Mouse (Mus musculus) forebrain, embryonic 12.5 days (tissue): ENCODE measurements around the gene Brap. TPM values are rescaled to one million over a fixed set of nuclear protein-coding genes. Genes with fewer than 3 reads are reported as not detected.
"Not testable (repeated sequence)": the region's sequence is repeated elsewhere in the genome, so short reads cannot be mapped to it uniquely, and the experiment has no call there.

Experiments used
- ATAC-seq: fragments of 200-750 bp; cut with Nextera tagmentation; 2 replicates; pipeline ENCODE4 v1.8.0; 2017; ENCODE audit warnings: moderate TSS enrichment; ENCODE audit not compliant: low FRiP score
- H3K27ac ChIP-seq: fragments of 300-500 bp; sonication (generic); 2 replicates; pipeline ENCODE4 v1.5.1; 2016; ENCODE audit warnings: mild to moderate bottlenecking
- H3K27me3 ChIP-seq: fragments of 300-500 bp; sonication (generic); 2 replicates; pipeline ENCODE4 v1.6.1; 2016; ENCODE audit warnings: mild to moderate bottlenecking
- H3K36me3 ChIP-seq: fragments of 300-500 bp; sonication (generic); replicated peaks from 2 replicates; pipeline ENCODE4 v1.6.1; 2016; ENCODE audit warnings: mild to moderate bottlenecking
- H3K4me1 ChIP-seq: fragments of 300-500 bp; sonication (generic); 2 replicates; pipeline ENCODE4 v1.6.1; 2016
- H3K4me2 ChIP-seq: fragments of 300-500 bp; sonication (generic); 2 replicates; pipeline ENCODE4 v1.6.1; 2016; ENCODE audit warnings: mild to moderate bottlenecking, moderate library complexity
- H3K4me3 ChIP-seq: fragments of 300-500 bp; sonication (generic); replicated peaks from 2 replicates; pipeline ENCODE4 v1.5.1; 2016; ENCODE audit warnings: mild to moderate bottlenecking
- H3K9ac ChIP-seq: fragments of 300-500 bp; sonication (generic); 2 replicates; pipeline ENCODE4 v1.6.1; 2016; ENCODE audit warnings: mild to moderate bottlenecking
- H3K9me3 ChIP-seq: fragments of 300-500 bp; sonication (generic); 2 replicates; pipeline ENCODE4 v1.6.1; 2016
- WGBS: fragments of 180-500 bp; shearing (Covaris S2); methylation state at CpG from one replicate; pipeline ENCODE4 v1.1.7; 2016; 5-methylcytosine and 5-hydroxymethylcytosine counted together
- polyA plus RNA-seq: library from polyadenylated mRNA; unstranded; fragments of >200 nt; fragmentation: Nextera tagmentation; extraction: Ambion mirVana; gene quantifications from 2 replicates; pipeline ENCODE4 v1.2.1, GENCODE M21; 2016

Gene Brap
- polyA plus RNA-seq, 1 experiment from 2014 or later, result 45.2 TPM

DNA sequence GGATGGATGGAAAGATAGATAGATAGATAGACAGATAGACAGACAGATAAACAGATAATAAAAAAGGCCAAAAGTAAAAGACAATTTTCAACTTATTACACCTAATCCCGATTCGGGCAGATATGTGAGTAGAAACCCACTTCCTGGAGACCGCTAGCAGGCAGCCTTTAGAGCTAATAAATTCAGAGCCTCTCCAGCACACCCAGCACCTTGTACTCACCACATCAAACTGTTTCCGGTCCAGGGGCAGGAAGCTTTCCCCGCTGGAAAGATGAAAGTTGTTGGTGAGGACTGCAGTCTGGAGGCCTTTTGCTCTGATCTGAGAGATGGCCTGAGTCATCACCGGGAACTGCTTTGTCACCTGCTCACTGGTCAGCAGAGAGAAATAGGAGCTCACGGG is 11.2 kb upstream of the Brap start:
- no peak overlapping the region for H3K27ac ChIP-seq
- no peak for ATAC-seq
- WGBS, result 86% methylated on average over 7 of the region's 7 CpGs
- H3K4me2 ChIP-seq, result no peak overlapping the region
- no peaks in the 10 kb centered on the region for H3K9me3 ChIP-seq
- H3K27me3 ChIP-seq, result no peaks in the 10 kb centered on the region
- no peak overlapping the region for H3K9ac ChIP-seq
- no peak overlapping the region for H3K4me3 ChIP-seq
- H3K4me1 ChIP-seq, result no peaks in the 10 kb centered on the region
- H3K36me3 ChIP-seq, result no peaks in the 10 kb centered on the region

DNA sequence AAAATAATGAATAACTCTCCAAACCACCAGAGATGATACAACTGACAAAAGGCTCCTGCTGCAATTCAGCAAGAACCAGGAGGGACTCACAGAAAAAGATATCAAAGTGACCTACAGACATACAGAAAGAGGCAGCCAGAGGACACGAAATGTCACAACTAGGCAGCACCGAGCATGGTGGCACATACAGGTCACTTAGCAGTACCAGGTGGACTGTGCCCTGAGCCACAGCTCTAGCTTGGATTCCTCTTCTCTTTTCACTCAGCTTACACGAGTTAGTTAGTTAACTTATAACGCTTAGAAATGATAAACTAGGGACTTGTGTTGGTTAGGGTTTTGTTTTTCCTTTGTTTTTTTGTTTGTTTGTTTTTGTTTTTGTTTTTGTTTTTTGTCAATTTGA is 5.8 kb upstream of the Brap start:
- H3K9me3 ChIP-seq, result no peaks in the 10 kb centered on the region
- peaks cover 1% of the 10 kb centered on the region; the same call in 1 of the 2 replicates for H3K4me1 ChIP-seq
- H3K27me3 ChIP-seq, result no peaks in the 10 kb centered on the region
- 85% methylated on average over 4 of the region's 4 CpGs for WGBS
- no peaks in the 10 kb centered on the region for H3K36me3 ChIP-seq
- H3K4me3 ChIP-seq, result no peak overlapping the region
- H3K9ac ChIP-seq, result no peak overlapping the region
- H3K4me2 ChIP-seq, result no peak overlapping the region
- H3K27ac ChIP-seq, result no peak overlapping the region
- no peak for ATAC-seq

DNA sequence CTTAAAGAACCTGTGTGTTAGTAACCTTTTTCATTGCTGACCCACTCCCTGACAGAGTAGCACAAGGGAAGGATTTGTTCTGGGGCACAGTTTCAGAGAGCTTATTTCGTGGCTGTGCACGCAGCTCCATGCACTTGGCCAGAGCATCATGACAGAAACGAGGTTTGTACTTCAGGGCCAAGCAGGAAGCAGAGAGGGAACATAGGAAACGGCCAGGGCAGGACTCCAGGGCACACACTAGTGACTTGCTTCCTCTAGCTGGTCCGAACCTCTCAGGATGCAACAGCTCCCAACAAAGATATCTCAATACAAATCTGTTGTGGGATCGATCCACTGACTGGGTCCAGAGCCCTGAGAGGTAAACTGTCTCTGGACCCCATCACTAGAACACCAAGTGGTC is 3.5 kb upstream of the Brap start:
- H3K4me1 ChIP-seq, result peaks cover 17% of the 10 kb centered on the region
- H3K27me3 ChIP-seq, H3K36me3 ChIP-seq, H3K4me3 ChIP-seq, H3K27ac ChIP-seq, ATAC-seq, H3K4me2 ChIP-seq, H3K9me3 ChIP-seq, H3K9ac ChIP-seq: not testable (repeated sequence)
- WGBS, result 80% methylated on average over 6 of the region's 6 CpGs

GRCm38 (mm10) chr5:121657656-121658055 is 2.7 kb upstream of the Brap start:
- H3K9me3 ChIP-seq, H3K4me2 ChIP-seq, H3K27me3 ChIP-seq, H3K4me3 ChIP-seq, H3K9ac ChIP-seq, H3K27ac ChIP-seq, H3K36me3 ChIP-seq, ATAC-seq: not testable (repeated sequence)
- peaks cover 21% of the 10 kb centered on the region for H3K4me1 ChIP-seq
- 89% methylated on average over 6 of the region's 6 CpGs for WGBS

- Histone ChIP-seq H3K27me3 (no peaks in the 10 kb centered on the region), H3K4me2 (peak overlapping the region; percentile 92), H3K36me3 (peaks cover 33% of the 10 kb centered on the region), H3K27ac (peak overlapping the region; percentile 70), H3K4me3 (peak overlapping the region; percentile 98), H3K9ac (peak overlapping the region; percentile 92), H3K9me3 (no peaks in the 10 kb centered on the region), H3K4me1 (peaks cover 21% of the 10 kb centered on the region)
- under 1% methylated on average over 25 of the region's 26 CpGs for WGBS
- peak; percentile 42 for ATAC-seq
Observed at GRCm38 (mm10) chr5:121660897-121661254, 513 bp downstream of the Brap start.

DNA sequence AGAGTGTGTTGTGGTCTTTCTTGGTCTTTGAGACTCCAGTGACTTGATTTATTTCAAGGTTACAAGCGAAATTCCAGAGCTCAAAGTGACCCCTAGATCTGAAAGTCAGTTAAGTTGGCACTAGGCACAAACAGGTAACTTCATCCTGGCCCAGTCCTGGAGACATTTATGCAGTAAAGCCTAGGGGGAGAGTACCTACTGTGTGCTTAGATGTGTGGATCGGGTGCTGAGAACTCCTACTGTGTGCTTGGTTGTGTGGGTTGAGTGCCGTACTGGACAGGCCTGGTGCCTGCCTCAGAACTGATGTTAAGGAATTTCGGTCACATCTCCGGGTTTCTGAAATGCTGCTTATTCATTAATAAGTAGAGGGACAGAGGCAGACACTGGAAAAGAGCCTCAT is 1.1 kb downstream of the Brap start:
- Histone ChIP-seq H3K36me3 (peaks cover 38% of the 10 kb centered on the region), H3K27ac (no peak overlapping the region), H3K4me2 (peak overlapping the region; percentile 92), H3K9me3 (no peaks in the 10 kb centered on the region), H3K4me1 (peaks cover 21% of the 10 kb centered on the region), H3K4me3 (peak overlapping the region; percentile 98), H3K9ac (peak overlapping the region; percentile 92), H3K27me3 (no peaks in the 10 kb centered on the region)
- ATAC-seq, result no peak
- WGBS, result 89% methylated on average over 5 of the region's 5 CpGs

GRCm38 (mm10) chr5:121663456-121663855 is 3.1 kb downstream of the Brap start:
- no peak for ATAC-seq
- Histone ChIP-seq H3K9ac (no peak overlapping the region), H3K4me2 (no peak overlapping the region), H3K9me3 (no peaks in the 10 kb centered on the region), H3K4me1 (peaks cover 21% of the 10 kb centered on the region), H3K27ac (no peak overlapping the region), H3K4me3 (no peak overlapping the region), H3K36me3 (peaks cover 46% of the 10 kb centered on the region), H3K27me3 (no peaks in the 10 kb centered on the region)
- 85% methylated on average over 8 of the region's 8 CpGs for WGBS

GRCm38 (mm10) chr5:121664078-121664477 is 3.7 kb downstream of the Brap start:
- no peak for ATAC-seq
- H3K4me1 ChIP-seq, result peaks cover 21% of the 10 kb centered on the region
- no peak overlapping the region for H3K4me3 ChIP-seq
- H3K9ac ChIP-seq, result no peak overlapping the region
- WGBS, result 88% methylated on average over 6 of the region's 6 CpGs
- no peaks in the 10 kb centered on the region for H3K9me3 ChIP-seq
- peaks cover 48% of the 10 kb centered on the region for H3K36me3 ChIP-seq
- H3K27ac ChIP-seq, result no peak overlapping the region
- H3K4me2 ChIP-seq, result no peak overlapping the region
- no peaks in the 10 kb centered on the region for H3K27me3 ChIP-seq

GRCm38 (mm10) chr5:121664971-121665370 is 4.6 kb downstream of the Brap start:
- Histone ChIP-seq H3K9ac (no peak overlapping the region), H3K4me2 (no peak overlapping the region), H3K4me1 (peaks cover 15% of the 10 kb centered on the region), H3K4me3 (no peak overlapping the region), H3K9me3 (no peaks in the 10 kb centered on the region), H3K36me3 (peaks cover 55% of the 10 kb centered on the region), H3K27me3 (no peaks in the 10 kb centered on the region), H3K27ac (no peak overlapping the region)
- 95% methylated on average over 9 of the region's 9 CpGs for WGBS
- ATAC-seq, result no peak

- Histone ChIP-seq H3K27ac (no peak overlapping the region), H3K4me3 (no peak overlapping the region), H3K36me3 (peaks cover 70% of the 10 kb centered on the region), H3K27me3 (no peaks in the 10 kb centered on the region), H3K4me1 (0 out of 2 replicates have a peak, but pooled peaks cover 3% of the 10 kb centered on the region), H3K9ac (no peak overlapping the region), H3K4me2 (no peak overlapping the region), H3K9me3 (no peaks in the 10 kb centered on the region)
- ATAC-seq, result no peak
- 98% methylated on average over 4 of the region's 4 CpGs for WGBS
Observed at GRCm38 (mm10) chr5:121667067-121667466, 6.7 kb downstream of the Brap start.

GRCm38 (mm10) chr5:121668411-121668810 is 8.0 kb downstream of the Brap start:
- ATAC-seq, result no peak
- no peak overlapping the region for H3K4me3 ChIP-seq
- H3K4me2 ChIP-seq, result no peak overlapping the region
- no peaks in the 10 kb centered on the region for H3K4me1 ChIP-seq
- H3K27me3 ChIP-seq, result no peaks in the 10 kb centered on the region
- peaks cover 70% of the 10 kb centered on the region for H3K36me3 ChIP-seq
- no peak overlapping the region for H3K27ac ChIP-seq
- 83% methylated on average over 6 of the region's 6 CpGs for WGBS
- no peak overlapping the region for H3K9ac ChIP-seq
- no peaks in the 10 kb centered on the region for H3K9me3 ChIP-seq

DNA sequence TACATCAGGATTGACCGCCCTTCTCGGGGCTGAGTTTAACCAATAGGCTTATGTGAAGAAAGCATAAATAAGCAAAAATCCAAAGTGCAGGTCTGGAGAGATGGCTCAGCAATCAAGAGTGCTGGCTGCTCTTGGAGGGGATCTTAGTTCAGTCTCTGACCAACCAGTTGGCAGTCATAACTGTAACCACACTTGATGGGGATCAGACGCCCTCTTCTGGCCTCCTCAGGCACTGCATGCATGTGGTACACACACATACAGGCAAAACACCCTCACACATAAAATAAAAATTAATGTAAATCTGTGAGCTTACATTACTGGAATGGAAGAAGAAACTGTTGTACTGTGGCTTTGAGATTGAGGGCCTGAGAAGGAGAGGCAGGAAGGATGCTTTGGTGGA is 10.0 kb downstream of the Brap start:
- no peak overlapping the region for H3K9ac ChIP-seq
- no peak for ATAC-seq
- peaks cover 68% of the 10 kb centered on the region for H3K36me3 ChIP-seq
- no peak overlapping the region for H3K4me2 ChIP-seq
- 85% methylated on average over 3 of the region's 3 CpGs for WGBS
- H3K27ac ChIP-seq, result no peak overlapping the region
- no peaks in the 10 kb centered on the region for H3K4me1 ChIP-seq
- no peaks in the 10 kb centered on the region for H3K9me3 ChIP-seq
- H3K4me3 ChIP-seq, result no peak overlapping the region
- H3K27me3 ChIP-seq, result no peaks in the 10 kb centered on the region

DNA sequence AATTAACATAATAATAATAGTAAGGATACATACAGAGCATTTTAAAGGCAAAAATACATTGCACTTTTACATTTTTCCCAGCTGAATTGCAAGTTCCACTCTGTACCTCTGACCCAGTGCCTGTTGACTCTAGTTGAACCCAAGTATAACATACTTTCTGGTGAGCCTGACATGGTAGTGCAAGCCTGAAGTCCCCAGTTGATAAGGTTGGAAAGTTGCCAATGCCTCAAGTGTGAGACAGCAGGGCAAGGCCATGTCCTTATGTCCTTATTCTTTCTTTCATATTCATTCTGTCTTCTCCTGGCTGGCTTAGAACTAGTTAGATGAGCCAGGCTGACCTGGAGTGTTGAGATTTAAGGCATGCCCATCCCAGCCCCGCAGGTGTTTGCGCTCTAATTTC is 21.9 kb downstream of the Brap start:
- peaks cover 89% of the 10 kb centered on the region for H3K36me3 ChIP-seq
- 94% methylated on average over 2 of the region's 2 CpGs for WGBS
- ATAC-seq, result no peak

DNA sequence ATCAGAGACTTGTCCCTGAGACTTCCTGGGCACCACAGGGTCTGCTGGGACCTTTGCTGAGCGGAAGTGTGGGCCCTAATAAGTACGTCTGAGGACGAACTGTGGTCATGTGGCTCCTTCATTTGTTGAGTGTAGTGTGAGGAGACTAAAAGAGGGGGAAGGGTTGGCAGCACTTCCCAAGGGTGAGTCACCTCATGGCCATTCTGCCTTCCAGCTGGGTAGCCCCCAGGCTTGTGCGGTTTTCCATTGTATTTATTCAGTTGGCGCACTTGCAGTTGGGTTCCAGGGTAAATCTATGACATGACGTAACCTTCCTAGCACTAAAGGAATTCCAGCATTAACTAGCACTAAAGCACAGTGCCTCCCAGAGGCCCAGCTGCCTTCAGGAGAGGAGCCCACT is 25.1 kb downstream of the Brap start:
- WGBS, result 88% methylated on average over 6 of the region's 6 CpGs
- no peak for ATAC-seq
- peaks cover 65% of the 10 kb centered on the region for H3K36me3 ChIP-seq

More for the DNA sequence above, 21.9 kb downstream of the Brap start:
- no peak overlapping the region for H3K9ac ChIP-seq
- no peak overlapping the region for H3K4me3 ChIP-seq
- H3K27me3 ChIP-seq, result no peaks in the 10 kb centered on the region
- no peak overlapping the region for H3K4me2 ChIP-seq
- H3K4me1 ChIP-seq, result no peaks in the 10 kb centered on the region
- H3K9me3 ChIP-seq, result no peaks in the 10 kb centered on the region
- no peak overlapping the region for H3K27ac ChIP-seq

More for the DNA sequence above, 25.1 kb downstream of the Brap start:
- no peak overlapping the region for H3K9ac ChIP-seq
- H3K27ac ChIP-seq, result no peak overlapping the region
- no peaks in the 10 kb centered on the region for H3K9me3 ChIP-seq
- no peak overlapping the region for H3K4me2 ChIP-seq
- H3K4me3 ChIP-seq, result no peak overlapping the region
- H3K4me1 ChIP-seq, result no peaks in the 10 kb centered on the region
- no peaks in the 10 kb centered on the region for H3K27me3 ChIP-seq
